Mouse (Mus musculus) ES-E14 (cell line): ENCODE results near the gene Tbcb.

Experiments used
- CHD2 ChIP-seq: IDR thresholded peaks from 2 replicates; pipeline ENCODE4 v1.6.1; 2014; ENCODE audit warnings: mild to moderate bottlenecking, low read depth, low read length, inconsistent platforms
- HCFC1 ChIP-seq: IDR thresholded peaks from 2 replicates; pipeline ENCODE4 v1.6.1; 2012; ENCODE audit warnings: low read length, inconsistent platforms, borderline replicate concordance; ENCODE audit not compliant: insufficient read depth
- MAFK ChIP-seq: IDR thresholded peaks from 2 replicates; pipeline ENCODE4 v1.6.1; 2014; ENCODE audit warnings: mild to moderate bottlenecking, low read depth, low read length, inconsistent platforms; ENCODE audit not compliant: insufficient read depth
- ZC3H11A ChIP-seq: IDR thresholded peaks from 2 replicates; pipeline ENCODE4 v1.6.1; 2012; ENCODE audit warnings: low read depth, mild to moderate bottlenecking, inconsistent platforms, low read length, borderline replicate concordance
- ZNF384 ChIP-seq: IDR thresholded peaks from 2 replicates; pipeline ENCODE4 v1.6.1; 2012; ENCODE audit warnings: low read depth, low read length, inconsistent platforms

DNA sequence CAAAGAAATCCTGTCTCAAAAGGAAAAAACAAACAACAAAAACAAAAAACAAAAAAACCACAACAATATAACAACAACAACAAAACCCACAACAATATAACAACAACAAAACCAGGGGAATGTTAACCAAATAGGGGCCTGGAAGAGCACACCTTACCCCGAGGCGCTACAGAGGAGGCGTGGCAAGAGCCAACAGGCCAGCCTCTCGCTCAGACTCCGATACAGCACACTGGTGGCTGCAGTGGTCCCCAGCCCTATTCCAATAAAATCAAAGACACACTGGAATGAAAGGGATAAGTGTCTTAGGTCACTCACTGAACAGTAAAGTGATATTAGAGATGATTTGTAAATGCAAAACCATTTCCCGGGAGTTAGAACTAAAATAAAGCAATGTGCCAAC is 47.5 kb upstream of the Tbcb start:
- TF ChIP-seq HCFC1: no peak
- no peak for TF ChIP-seq MAFK
- no peak for TF ChIP-seq CHD2
- no peak for TF ChIP-seq ZC3H11A
- TF ChIP-seq ZNF384: no peak
